Mouse (Mus musculus) neutrophil, adult 5-6 weeks (primary cell): ENCODE results near the gene Polr1a. TPM values are rescaled to one million over a fixed set of nuclear protein-coding genes. Genes with fewer than 3 reads are reported as not detected.
A peak's percentile ranks its signal among the peaks of the same experiment; 100 is the strongest.

Source experiments
- ATAC-seq: fragments of 151-379, 151-347 bp; 2 replicates; pipeline ENCODE4 v1.8.0; 2017; ENCODE audit warnings: mild to moderate bottlenecking, moderate TSS enrichment; ENCODE audit not compliant: insufficient number of reproducible peaks, poor library complexity, low FRiP score, severe bottlenecking; ENCODE audit errors: extremely low read depth
- total RNA-seq: library from RNA; stranded (forward); fragments of 200-1000 nt; gene quantifications from 2 replicates; pipeline ENCODE4 v1.2.3, GENCODE M21; 2017

The Polr1a gene
- 64.6 and 76.6 TPM in 2 replicates for total RNA-seq

- peak; percentile 91 for ATAC-seq
These were observed at the start of gene Polr1a, which contains the start of gene Ptcd3 for GRCm38 (mm10) chr6:71908481-71909381. Gene Polr1a (plus strand): TSS chr6:71909053. Gene Ptcd3 (minus strand): TSS chr6:71908750.

GRCm38 (mm10) chr6:71867751-71868150 lies 41.1 kb upstream of the Polr1a start:
- ATAC-seq = no peak

- no peak for ATAC-seq
These were observed 40.0 kb upstream of the Polr1a start for GRCm38 (mm10) chr6:71868809-71869208.

GRCm38 (mm10) chr6:71871396-71871795 lies 37.5 kb upstream of the Polr1a start:
- ATAC-seq = no peak

GRCm38 (mm10) chr6:71877965-71878760 lies 30.7 kb upstream of the Polr1a start:
- ATAC-seq = no peak

GRCm38 (mm10) chr6:71893263-71893662 lies 15.6 kb upstream of the Polr1a start:
- ATAC-seq = no peak

GRCm38 (mm10) chr6:71907702-71908235 lies 1.1 kb upstream of the Polr1a start:
- ATAC-seq = no peak

GRCm38 (mm10) chr6:71909384-71909783 lies 531 bp downstream of the Polr1a start:
- no peak for ATAC-seq

- ATAC-seq = no peak
These were observed 987 bp downstream of the Polr1a start for GRCm38 (mm10) chr6:71909840-71910239.

GRCm38 (mm10) chr6:71911686-71912450 lies 3.0 kb downstream of the Polr1a start:
- ATAC-seq = no peak

GRCm38 (mm10) chr6:71920752-71921151 lies 11.9 kb downstream of the Polr1a start:
- no peak for ATAC-seq

GRCm38 (mm10) chr6:71925233-71925632 lies 16.4 kb downstream of the Polr1a start:
- peak; percentile 50 for ATAC-seq

GRCm38 (mm10) chr6:71927911-71928310 lies 19.1 kb downstream of the Polr1a start:
- no peak for ATAC-seq

GRCm38 (mm10) chr6:71930053-71930452 lies 21.2 kb downstream of the Polr1a start:
- peak; percentile 16; the same call in 1 of the 2 replicates for ATAC-seq

GRCm38 (mm10) chr6:71930830-71931437 lies 22.1 kb downstream of the Polr1a start:
- ATAC-seq = peak; percentile 17; the same call in 1 of the 2 replicates

- no peak for ATAC-seq
These were observed 23.5 kb downstream of the Polr1a start for GRCm38 (mm10) chr6:71932347-71932746.

GRCm38 (mm10) chr6:71934081-71934556 lies 25.3 kb downstream of the Polr1a start:
- no peak for ATAC-seq

GRCm38 (mm10) chr6:71935737-71936136 lies 26.9 kb downstream of the Polr1a start:
- no peak for ATAC-seq
